Mouse (Mus musculus) intestine, embryonic 16.5 days (tissue): ENCODE data around the gene Atp1a4. TPM values are rescaled to one million over a fixed set of nuclear protein-coding genes. Genes with fewer than 3 reads are reported as not detected.

Experiments used
- ATAC-seq: fragments of 200-750 bp; cut with Nextera tagmentation; 2 replicates; pipeline ENCODE4 v1.8.0; 2017; ENCODE audit warnings: moderate TSS enrichment, moderate library complexity
- H3K27ac ChIP-seq: fragments of 300-500 bp; sonication (generic); 2 replicates; pipeline ENCODE4 v1.5.1; 2014; ENCODE audit warnings: mild to moderate bottlenecking, low read length
- H3K27me3 ChIP-seq: fragments of 300-500 bp; sonication (generic); replicated peaks from 2 replicates; pipeline ENCODE4 v1.6.1; 2014; ENCODE audit warnings: low read length, control low read depth, mixed read lengths; ENCODE audit not compliant: control insufficient read depth, insufficient read depth
- H3K36me3 ChIP-seq: fragments of 300-500 bp; sonication (generic); 2 replicates; pipeline ENCODE4 v1.6.1; 2014; ENCODE audit warnings: low read length, control low read depth; ENCODE audit not compliant: control insufficient read depth, insufficient read depth
- H3K4me1 ChIP-seq: fragments of 300-500 bp; sonication (generic); 2 replicates; pipeline ENCODE4 v1.6.1; 2014; ENCODE audit warnings: low read length, control low read depth, mixed read lengths; ENCODE audit not compliant: control insufficient read depth, insufficient read depth
- H3K4me2 ChIP-seq: fragments of 300-500 bp; sonication (generic); 2 replicates; pipeline ENCODE4 v1.6.1; 2014; ENCODE audit warnings: low read depth, low read length, control low read depth
- H3K4me3 ChIP-seq: fragments of 300-500 bp; sonication (generic); 2 replicates; pipeline ENCODE4 v1.5.1; 2014; ENCODE audit warnings: mild to moderate bottlenecking, low read length
- H3K9ac ChIP-seq: fragments of 300-500 bp; sonication (generic); 2 replicates; pipeline ENCODE4 v1.6.1; 2014; ENCODE audit warnings: low read depth, low read length
- H3K9me3 ChIP-seq: fragments of 300-500 bp; sonication (generic); 2 replicates; pipeline ENCODE4 v1.6.1; 2016; ENCODE audit warnings: low read length, control low read depth; ENCODE audit not compliant: control insufficient read depth
- WGBS: fragments of 180-500 bp; shearing (Covaris S2); extraction: QIAGEN DNeasy Blood & Tissue Kit; methylation state at CpG from one replicate; pipeline ENCODE4 v1.1.7; 2014; 5-methylcytosine and 5-hydroxymethylcytosine counted together
- polyA plus RNA-seq: library from polyadenylated mRNA; unstranded; fragments of >200 nt; fragmentation: Nextera tagmentation; extraction: Ambion mirVana; gene quantifications from 2 replicates; pipeline ENCODE4 v1.2.1, GENCODE M21; 2015

The Atp1a4 gene
- polyA plus RNA-seq, 1 experiment from 2014 or later, result not detected

- Histone ChIP-seq H3K4me2 (no peak overlapping the region), H3K27ac (no peak overlapping the region), H3K4me3 (no peak overlapping the region), H3K9ac (peak overlapping the region; percentile 38; the same call in 1 of the 2 replicates), H3K9me3 (no peaks in the 10 kb centered on the region), H3K27me3 (no peaks in the 10 kb centered on the region), H3K36me3 (no peaks in the 10 kb centered on the region), H3K4me1 (peaks cover 8% of the 10 kb centered on the region)
- WGBS, result 66% methylated on average over 5 of the region's 5 CpGs
- ATAC-seq, result no peak
Measured at GRCm38 (mm10) chr1:172300247-172300646, 42.0 kb upstream of the Atp1a4 start.

DNA sequence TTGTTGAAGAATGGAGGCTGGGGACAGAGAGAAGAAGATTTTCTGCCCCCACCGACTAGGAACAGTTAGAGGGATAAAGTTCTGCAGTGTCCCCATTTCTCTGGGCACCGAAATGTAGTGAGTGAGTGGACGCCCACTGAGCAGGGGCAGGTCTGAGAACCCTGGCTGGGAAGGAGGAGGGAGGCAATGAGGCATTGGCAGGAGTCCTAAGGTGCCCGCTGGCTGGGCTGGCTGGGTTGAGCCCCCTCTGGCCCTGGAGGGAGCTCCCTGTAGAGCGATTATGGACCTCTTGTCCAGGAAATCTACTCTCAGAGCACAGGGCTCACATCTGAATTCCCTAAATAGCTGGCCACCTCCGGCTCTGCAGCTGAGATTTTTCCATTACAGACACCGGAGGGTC is 41.3 kb upstream of the Atp1a4 start:
- H3K36me3 ChIP-seq, result no peaks in the 10 kb centered on the region
- ATAC-seq, result no peak
- no peak overlapping the region for H3K9ac ChIP-seq
- no peak overlapping the region for H3K4me2 ChIP-seq
- H3K27ac ChIP-seq, result no peak overlapping the region
- no peaks in the 10 kb centered on the region for H3K9me3 ChIP-seq
- WGBS, result 74% methylated on average over 7 of the region's 7 CpGs
- H3K4me3 ChIP-seq, result no peak overlapping the region
- H3K27me3 ChIP-seq, result no peaks in the 10 kb centered on the region
- peaks cover 9% of the 10 kb centered on the region for H3K4me1 ChIP-seq

DNA sequence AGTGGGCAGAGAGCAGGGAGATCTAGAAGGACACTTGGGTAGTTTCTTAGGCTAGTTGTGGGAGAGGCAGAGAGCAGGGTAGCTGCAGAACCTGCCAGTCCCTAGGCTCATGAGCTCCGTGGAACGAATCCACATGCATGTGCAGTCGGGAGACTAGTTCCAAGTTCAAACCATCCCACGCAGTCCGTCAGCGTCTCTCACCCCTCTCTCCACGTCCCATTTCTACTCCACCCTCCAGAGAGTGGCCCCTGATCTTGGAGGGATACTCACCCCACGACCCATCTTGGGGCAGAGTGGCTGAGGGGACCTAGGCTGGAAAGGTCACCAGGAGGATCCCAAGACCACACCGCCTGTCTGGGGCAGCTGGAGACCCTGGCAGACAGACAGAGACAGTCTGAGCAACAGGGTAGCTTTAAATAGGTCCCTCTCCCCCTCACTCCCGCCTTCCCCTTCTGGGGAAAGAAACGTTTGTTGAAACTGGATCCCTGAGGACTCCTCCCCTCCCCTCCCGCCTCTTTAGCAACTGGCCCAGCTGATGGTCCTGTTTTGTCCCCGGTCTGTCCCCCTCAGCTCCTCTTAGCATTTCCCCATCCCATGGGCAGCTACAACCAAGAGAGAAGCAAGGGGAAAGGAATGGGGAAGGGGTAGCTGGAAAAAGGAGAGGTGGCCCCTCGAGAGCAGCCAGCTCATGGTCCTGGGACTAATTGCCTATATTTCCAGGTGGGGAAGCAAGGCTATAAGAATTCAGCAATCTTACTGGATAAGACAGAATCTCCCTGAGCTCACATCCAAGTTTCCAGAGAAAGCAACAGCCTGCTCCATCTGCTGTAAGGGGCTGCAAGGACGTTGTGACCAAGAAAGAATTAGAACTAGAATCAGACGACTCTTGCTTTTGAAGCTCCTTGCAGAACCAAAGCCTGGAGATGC is 39.7 kb upstream of the Atp1a4 start, which contains the start of gene Atp1a2:
TSS of gene Atp1a2 (minus strand) at position 454 of the 927 bp plus-strand sequence.
- Histone ChIP-seq H3K4me3 (peak within 1 kb of the TSS; percentile 32), H3K27ac (peak within 1 kb of the TSS; percentile 50), H3K9me3 (no peaks in the 10 kb centered on the region), H3K4me1 (peaks cover 10% of the 10 kb centered on the region), H3K36me3 (no peaks in the 10 kb centered on the region), H3K4me2 (peak within 1 kb of the TSS; percentile 44), H3K9ac (peak within 1 kb of the TSS; percentile 59), H3K27me3 (no peaks in the 10 kb centered on the region)
- ATAC-seq, result peak; percentile 61
- WGBS, result 8% methylated on average over 16 of the region's 16 CpGs

GRCm38 (mm10) chr1:172296816-172297510 is 38.7 kb upstream of the Atp1a4 start:
- Histone ChIP-seq H3K36me3 (no peaks in the 10 kb centered on the region), H3K27ac (peak overlapping the region; percentile 50), H3K4me3 (peak overlapping the region; percentile 32), H3K4me2 (peak overlapping the region; percentile 44), H3K27me3 (no peaks in the 10 kb centered on the region), H3K9ac (peak overlapping the region; percentile 59), H3K9me3 (no peaks in the 10 kb centered on the region), H3K4me1 (peaks cover 13% of the 10 kb centered on the region)
- ATAC-seq, result no peak
- WGBS, result 75% methylated on average over 6 of the region's 6 CpGs

GRCm38 (mm10) chr1:172295751-172296197 is 37.6 kb upstream of the Atp1a4 start:
- H3K4me2 ChIP-seq, result no peak overlapping the region
- H3K36me3 ChIP-seq, result no peaks in the 10 kb centered on the region
- 44% methylated on average over 4 of the region's 4 CpGs for WGBS
- H3K27ac ChIP-seq, result no peak overlapping the region
- peak; percentile 42 for ATAC-seq
- no peaks in the 10 kb centered on the region for H3K27me3 ChIP-seq
- H3K4me1 ChIP-seq, result peaks cover 13% of the 10 kb centered on the region
- H3K4me3 ChIP-seq, result no peak overlapping the region
- H3K9ac ChIP-seq, result no peak overlapping the region
- no peaks in the 10 kb centered on the region for H3K9me3 ChIP-seq

DNA sequence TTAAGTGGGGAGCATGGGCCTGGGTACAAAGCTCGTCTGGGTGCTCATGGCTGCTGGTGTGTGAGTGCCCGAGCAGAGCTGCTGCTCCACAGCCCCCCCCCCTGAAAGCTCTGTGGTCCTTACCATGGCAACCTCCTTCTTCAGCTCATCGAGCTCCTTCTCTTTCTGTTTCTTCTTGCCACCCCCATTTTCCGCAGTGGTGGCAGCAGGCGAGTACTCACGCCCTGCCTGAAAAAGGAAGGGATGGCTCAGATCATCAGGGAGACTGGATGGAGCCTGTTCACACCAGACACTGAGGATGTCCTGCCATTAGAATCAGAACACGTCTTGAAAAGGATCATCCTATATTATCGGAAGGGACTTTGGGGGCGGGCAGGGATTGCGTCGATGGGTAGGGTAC is 35.2 kb upstream of the Atp1a4 start:
- H3K9ac ChIP-seq, result no peak overlapping the region
- peaks cover 13% of the 10 kb centered on the region for H3K4me1 ChIP-seq
- H3K4me2 ChIP-seq, result no peak overlapping the region
- no peaks in the 10 kb centered on the region for H3K36me3 ChIP-seq
- WGBS, result 93% methylated on average over 11 of the region's 11 CpGs
- no peak overlapping the region for H3K27ac ChIP-seq
- H3K4me3 ChIP-seq, result no peak overlapping the region
- no peaks in the 10 kb centered on the region for H3K9me3 ChIP-seq
- H3K27me3 ChIP-seq, result no peaks in the 10 kb centered on the region
- ATAC-seq, result no peak

DNA sequence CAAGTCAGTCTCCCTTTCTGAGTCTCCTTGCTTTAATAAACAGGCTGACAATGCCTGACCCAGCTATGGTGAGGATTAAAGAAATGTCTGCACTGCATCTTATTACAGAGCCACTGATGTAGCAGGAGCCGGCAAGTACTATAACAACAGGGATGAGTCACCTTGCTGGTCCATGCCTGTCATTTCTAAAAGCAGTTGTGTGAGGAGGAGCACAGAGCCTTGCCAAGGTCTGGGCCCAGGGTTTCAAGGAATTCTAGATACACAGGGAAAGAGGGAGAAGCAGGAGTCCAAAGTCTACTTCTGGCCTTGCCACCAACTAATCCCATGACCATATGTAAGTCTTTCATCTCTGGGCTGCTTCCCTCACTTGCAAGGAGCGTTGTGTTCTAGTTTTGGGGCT is 34.7 kb upstream of the Atp1a4 start:
- H3K27ac ChIP-seq, result no peak overlapping the region
- no peak overlapping the region for H3K9ac ChIP-seq
- H3K36me3 ChIP-seq, result no peaks in the 10 kb centered on the region
- WGBS, result 61% methylated on average over 2 of the region's 2 CpGs
- no peak overlapping the region for H3K4me2 ChIP-seq
- peaks cover 13% of the 10 kb centered on the region for H3K4me1 ChIP-seq
- H3K9me3 ChIP-seq, result no peaks in the 10 kb centered on the region
- H3K4me3 ChIP-seq, result no peak overlapping the region
- H3K27me3 ChIP-seq, result no peaks in the 10 kb centered on the region
- no peak for ATAC-seq

GRCm38 (mm10) chr1:172289617-172289946 is 31.4 kb upstream of the Atp1a4 start:
- H3K36me3 ChIP-seq, result no peaks in the 10 kb centered on the region
- peaks cover 3% of the 10 kb centered on the region; the same call in 1 of the 2 replicates for H3K4me1 ChIP-seq
- H3K27me3 ChIP-seq, result no peaks in the 10 kb centered on the region
- no peaks in the 10 kb centered on the region for H3K9me3 ChIP-seq
- H3K4me2 ChIP-seq, result no peak overlapping the region
- no peak overlapping the region for H3K4me3 ChIP-seq
- H3K27ac ChIP-seq, result no peak overlapping the region
- no peak overlapping the region for H3K9ac ChIP-seq
- ATAC-seq, result peak; percentile 83
- 60% methylated on average over 3 of the region's 3 CpGs for WGBS

GRCm38 (mm10) chr1:172288900-172289616 is 30.8 kb upstream of the Atp1a4 start:
- no peak for ATAC-seq
- H3K9me3 ChIP-seq, result no peaks in the 10 kb centered on the region
- H3K4me1 ChIP-seq, result peaks cover 3% of the 10 kb centered on the region; the same call in 1 of the 2 replicates

More at GRCm38 (mm10) chr1:172288900-172289616, 30.8 kb upstream of the Atp1a4 start:
- Histone ChIP-seq H3K27ac (no peak overlapping the region), H3K36me3 (no peaks in the 10 kb centered on the region), H3K9ac (no peak overlapping the region), H3K4me2 (no peak overlapping the region), H3K27me3 (no peaks in the 10 kb centered on the region), H3K4me3 (no peak overlapping the region)
- 91% methylated on average over 11 of the region's 11 CpGs for WGBS
